Mouse (Mus musculus) ES-Bruce4 (cell line): ENCODE measurements around the gene Mgll.

Source experiments
- CTCF ChIP-seq: IDR thresholded peaks from one replicate; pipeline ENCODE4 v1.8.1; 2011; ENCODE audit warnings: low read depth, low read length
- POLR2A ChIP-seq: IDR thresholded peaks from one replicate; pipeline ENCODE4 v1.8.1; 2011; ENCODE audit warnings: low read length; ENCODE audit not compliant: insufficient read depth

DNA sequence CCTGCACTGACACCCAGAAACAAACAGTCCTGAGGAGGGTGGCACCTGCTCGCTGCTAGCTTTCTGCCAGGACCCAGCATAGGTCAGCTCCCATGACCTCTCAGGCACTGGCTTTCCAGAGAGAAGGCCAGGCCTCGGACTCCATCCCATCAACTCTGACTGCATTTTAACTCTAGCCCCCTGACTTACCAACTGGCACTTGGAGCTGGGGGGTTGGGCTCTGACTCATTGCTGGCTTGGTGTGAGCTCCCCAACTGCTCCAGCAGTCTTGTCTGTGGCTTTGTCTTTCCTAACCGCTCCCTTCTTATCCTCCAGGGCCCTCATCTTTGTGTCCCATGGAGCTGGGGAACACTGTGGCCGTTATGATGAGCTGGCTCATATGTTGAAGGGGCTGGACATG, 40.1 kb downstream of the Mgll start:
- no peak for TF ChIP-seq CTCF
- TF ChIP-seq POLR2A, result no peak
